In the genomic region with DNA sequence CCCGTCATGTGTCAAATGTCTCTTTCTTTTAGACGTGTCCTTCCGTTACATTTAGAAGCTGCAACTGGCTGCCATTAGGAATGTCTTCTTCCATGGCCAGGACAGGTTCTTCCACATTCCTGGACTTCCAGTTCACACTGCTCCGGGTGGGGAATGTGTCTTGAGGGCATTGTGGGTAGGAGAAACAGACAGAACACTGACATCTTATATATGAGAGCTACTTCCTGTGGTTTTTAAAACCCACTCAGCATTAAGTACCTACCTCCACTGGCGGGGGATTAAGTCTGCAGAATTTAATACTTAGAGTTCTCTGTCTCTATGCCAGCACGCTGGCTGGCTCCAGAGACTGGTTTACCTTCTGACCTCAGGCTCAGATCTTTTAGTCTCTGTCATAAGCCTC, we compare ENCODE assay signal across 21 mouse cellular contexts. TPM values are rescaled to one million over a fixed set of nuclear protein-coding genes. Genes with fewer than 3 reads are reported as not detected.
DNase-seq lines count a peak whose midpoint lies in the region; ATAC-seq lines count a peak whose summit lies in the region.
"Had no signal": no experiment of that assay in that cellular context is flagged by ENCODE, and none has a peak within 500 bp of the region (broad histone marks: within the 10 kb centered on the region; RNA-seq: fewer than 3 reads in every experiment).

No protein-coding gene starts in this region.

- no peaks in the 10 kb centered on the region for H3K36me3 ChIP-seq in lung, embryonic 16.5 days (ENCODE audit: control insufficient read depth, insufficient read depth, low read length)
- H3K36me3 ChIP-seq in embryonic facial prominence, embryonic 11.5 days (replicated peaks; ENCODE audit: control insufficient read depth, insufficient read depth, low read depth, low read length), result no peaks in the 10 kb centered on the region
- H3K36me3 ChIP-seq in intestine, embryonic 15.5 days, result no peaks in the 10 kb centered on the region
- H3K36me3 ChIP-seq: embryonic facial prominence, embryonic 13.5 days; heart, embryonic 15.5 days; hindbrain, embryonic 15.5 days had no signal

- ATAC-seq in lung, embryonic 16.5 days (ENCODE audit: low read depth), result peak; percentile 82
- ATAC-seq in embryonic facial prominence, embryonic 11.5 days (replicated peaks; ENCODE audit: insufficient number of reproducible peaks, low FRiP score, low TSS enrichment, low read depth), result no peak
- no peak for ATAC-seq in intestine, embryonic 15.5 days
- ATAC-seq: forebrain, embryonic 13.5 days; forebrain, postnatal 0 days had no signal

- no peak overlapping the region for H3K9ac ChIP-seq in lung, embryonic 16.5 days (ENCODE audit: low read length)
- H3K9ac ChIP-seq in embryonic facial prominence, embryonic 11.5 days (replicated peaks; ENCODE audit: low read length), result no peak overlapping the region
- no peak overlapping the region for H3K9ac ChIP-seq in intestine, embryonic 15.5 days
- H3K9ac ChIP-seq: embryonic facial prominence, embryonic 13.5 days; forebrain, embryonic 13.5 days; forebrain, postnatal 0 days; heart, embryonic 15.5 days; hindbrain, embryonic 15.5 days had no signal

- H3K27me3 ChIP-seq in lung, embryonic 16.5 days (ENCODE audit: control insufficient read depth, insufficient read depth, low read depth, low read length), result no peaks in the 10 kb centered on the region
- H3K27me3 ChIP-seq in embryonic facial prominence, embryonic 11.5 days (ENCODE audit: control insufficient read depth, insufficient read depth, low read length), result no peaks in the 10 kb centered on the region
- no peaks in the 10 kb centered on the region for H3K27me3 ChIP-seq in intestine, embryonic 15.5 days (replicated peaks)
- H3K27me3 ChIP-seq: embryonic facial prominence, embryonic 13.5 days; hindbrain, embryonic 15.5 days had no signal

- intact Hi-C loops in left cerebral cortex, postnatal 10 days (cut with DNase I), result no loop called here

- no peak overlapping the region for H3K27ac ChIP-seq in lung, embryonic 16.5 days (ENCODE audit: low read length)
- H3K27ac ChIP-seq in embryonic facial prominence, embryonic 11.5 days (replicated peaks; ENCODE audit: low read depth, low read length), result no peak overlapping the region
- H3K27ac ChIP-seq in intestine, embryonic 15.5 days, result no peak overlapping the region
- H3K27ac ChIP-seq: embryonic facial prominence, embryonic 13.5 days; forebrain, embryonic 13.5 days; heart, adult 2 months; heart, embryonic 15.5 days; hindbrain, embryonic 15.5 days had no signal

- no peak overlapping the region for H3K4me2 ChIP-seq in lung, embryonic 16.5 days (ENCODE audit: low read depth, low read length)
- H3K4me2 ChIP-seq in embryonic facial prominence, embryonic 11.5 days (ENCODE audit: low read depth, low read length), result no peak overlapping the region
- no peak overlapping the region for H3K4me2 ChIP-seq in intestine, embryonic 15.5 days (replicated peaks)
- H3K4me2 ChIP-seq: embryonic facial prominence, embryonic 13.5 days; forebrain, embryonic 13.5 days; heart, embryonic 11.5 days; heart, embryonic 15.5 days; hindbrain, embryonic 15.5 days had no signal

- 47% methylated on average over 6 of the region's 6 CpGs for WGBS in lung, embryonic 16.5 days
- WGBS in embryonic facial prominence, embryonic 11.5 days, result 66% methylated on average over 6 of the region's 6 CpGs
- 71% methylated on average over 6 of the region's 6 CpGs for WGBS in intestine, embryonic 15.5 days

- H3K9me3 ChIP-seq in lung, embryonic 16.5 days (ENCODE audit: control insufficient read depth, low read length), result no peaks in the 10 kb centered on the region
- no peaks in the 10 kb centered on the region for H3K9me3 ChIP-seq in embryonic facial prominence, embryonic 11.5 days (replicated peaks; ENCODE audit: control insufficient read depth, low read length)
- no peaks in the 10 kb centered on the region for H3K9me3 ChIP-seq in intestine, embryonic 15.5 days
- H3K9me3 ChIP-seq: embryonic facial prominence, embryonic 13.5 days; forebrain, embryonic 13.5 days; heart, embryonic 15.5 days; hindbrain, embryonic 15.5 days had no signal

- no peak overlapping the region for H3K4me3 ChIP-seq in lung, embryonic 16.5 days (ENCODE audit: low read length)
- H3K4me3 ChIP-seq in embryonic facial prominence, embryonic 11.5 days (ENCODE audit: low read depth, low read length), result no peak overlapping the region
- no peak overlapping the region for H3K4me3 ChIP-seq in intestine, embryonic 15.5 days (replicated peaks)
- H3K4me3 ChIP-seq: embryonic facial prominence, embryonic 13.5 days; forebrain, embryonic 13.5 days; heart, adult 2 months; heart, embryonic 15.5 days; hindbrain, embryonic 15.5 days had no signal

- H3K4me1 ChIP-seq in lung, embryonic 16.5 days (replicated peaks; ENCODE audit: control insufficient read depth, insufficient read depth, low read length), result peaks cover 4% of the 10 kb centered on the region; the same call in 1 of the 2 replicates
- no peaks in the 10 kb centered on the region for H3K4me1 ChIP-seq in embryonic facial prominence, embryonic 11.5 days (ENCODE audit: control insufficient read depth, insufficient read depth, low read length)
- H3K4me1 ChIP-seq in intestine, embryonic 15.5 days (replicated peaks), result no peaks in the 10 kb centered on the region
- H3K4me1 ChIP-seq: embryonic facial prominence, embryonic 13.5 days had no signal

- no peak for DNase-seq in lung, postnatal 14 days
- peak; percentile 34 for DNase-seq in embryonic facial prominence, embryonic 11.5 days (ENCODE audit: low spot score)
- peak; percentile 14 for DNase-seq in lung, postnatal 10 days
- no peak for DNase-seq in left cerebral cortex, postnatal 10 days (ENCODE audit: extremely low spot score in 1 of 2, low spot score in 2 of 2)
- DNase-seq: adrenal gland, postnatal 10 days; cerebellum, adult 11 months; cerebellum, adult 8-10 months; cerebellum, postnatal 14 days; embryo, embryonic 11 days; forebrain, postnatal 0 days; gastrocnemius, postnatal 36 days; heart, adult 2 months had no signal

RNA-seq across cellular contexts. Expression of a gene that starts 24.0 kb away (rescaled TPM):
- polyA plus RNA-seq in lung, embryonic 16.5 days (2015; fragmentation: Nextera tagmentation; extraction: Ambion mirVana), result 0.36 and 0.58 TPM in 2 replicates
- 0.03 and 0.04 TPM in 2 replicates for polyA plus RNA-seq in embryonic facial prominence, embryonic 11.5 days (2014; fragmentation: Nextera tagmentation; extraction: Ambion mirVana)
- total RNA-seq in left cerebral cortex, postnatal 10 days (2021), result 1 to 10 TPM; 4.3 to 5.4 TPM
- 0.01 TPM in 2 replicates for polyA plus RNA-seq in intestine, embryonic 15.5 days (2015; fragmentation: Nextera tagmentation; extraction: Ambion mirVana)
- total RNA-seq: common myeloid progenitor, adult 5-6 weeks; gastrocnemius, adult 8-10 months; gastrocnemius, postnatal 36 days had no signal

Comparison
In these comparisons a context has a peak if more than half of its experiments do, and no peak if none do; other contexts are left out.
1. DNase-seq: peak in embryonic facial prominence, embryonic 11.5 days (single experiment) and lung, postnatal 10 days (single experiment); none in lung, postnatal 14 days (single experiment) and left cerebral cortex, postnatal 10 days (0 of 2).